Mouse (Mus musculus) retina, adult 2 months (tissue): Measurements from ENCODE around the gene Tmem86b.
"Not testable (repeated sequence)": the region's sequence is repeated elsewhere in the genome, so short reads cannot be mapped to it uniquely, and the experiment has no call there.

ENCODE experiments used
- DNase-seq: peaks from one replicate; pipeline ENCODE4 v3.0.0-alpha.2; 2012; ENCODE audit warnings: low read depth, low spot score

The Tmem86b gene

DNA sequence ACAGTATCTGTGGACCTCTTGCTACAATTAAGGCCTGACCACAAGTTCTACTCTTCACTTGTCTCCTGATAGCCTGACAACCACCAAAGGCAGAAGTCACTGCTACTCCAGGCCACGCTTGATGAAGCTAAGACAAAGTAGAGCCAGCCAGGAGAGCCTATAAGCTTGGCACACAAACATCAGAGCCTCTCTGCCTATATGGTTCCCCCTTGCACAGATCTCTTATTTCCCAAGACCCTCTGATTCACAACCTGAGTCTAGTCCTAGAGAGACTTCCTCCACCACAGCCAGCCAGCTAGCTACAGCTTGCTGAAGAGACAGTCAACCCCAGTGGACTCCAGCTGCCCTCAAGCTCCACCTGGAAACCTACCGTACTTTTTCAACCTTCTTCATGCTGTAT is 16.8 kb upstream of the Tmem86b start:
- DNase-seq: no peak

DNA sequence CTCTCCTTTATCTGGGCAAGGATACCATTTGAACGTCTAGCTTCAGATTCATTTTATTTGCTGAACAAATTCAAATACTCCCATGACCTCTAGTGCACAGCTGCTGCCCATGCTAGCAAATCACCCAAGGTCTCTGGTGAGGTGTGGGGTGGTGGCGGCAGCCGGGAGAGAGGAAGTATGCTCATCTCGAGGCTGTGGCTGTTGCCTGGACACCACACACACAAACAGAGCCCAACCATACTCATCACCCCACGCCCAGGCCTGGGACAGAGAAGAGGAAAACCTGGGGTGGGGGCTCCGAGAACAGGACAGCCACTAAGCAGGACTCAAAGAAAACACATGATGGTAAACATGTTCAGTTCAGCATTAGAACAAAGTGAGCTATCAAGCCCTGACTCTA is 16.1 kb upstream of the Tmem86b start:
- no peak for DNase-seq

DNA sequence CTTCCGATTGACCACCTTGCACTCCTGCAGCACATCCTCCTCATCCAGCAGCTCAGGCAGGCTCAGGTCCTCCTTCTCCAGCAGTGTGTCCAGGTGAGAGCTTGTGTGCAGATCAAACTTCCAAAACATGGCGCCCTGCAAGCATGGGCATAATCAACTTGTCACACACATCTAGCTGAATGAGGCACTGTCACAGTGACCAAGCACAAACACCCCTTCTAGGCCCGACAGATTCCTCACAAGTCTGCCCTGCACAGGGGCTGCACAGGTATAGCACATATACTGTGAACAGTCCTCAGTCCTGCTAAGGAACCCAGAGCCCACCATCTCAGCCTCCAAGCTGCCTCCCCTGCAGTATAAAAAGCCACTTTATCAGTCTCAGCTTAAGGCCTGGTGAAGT is 15.6 kb upstream of the Tmem86b start:
- DNase-seq: no peak

DNA sequence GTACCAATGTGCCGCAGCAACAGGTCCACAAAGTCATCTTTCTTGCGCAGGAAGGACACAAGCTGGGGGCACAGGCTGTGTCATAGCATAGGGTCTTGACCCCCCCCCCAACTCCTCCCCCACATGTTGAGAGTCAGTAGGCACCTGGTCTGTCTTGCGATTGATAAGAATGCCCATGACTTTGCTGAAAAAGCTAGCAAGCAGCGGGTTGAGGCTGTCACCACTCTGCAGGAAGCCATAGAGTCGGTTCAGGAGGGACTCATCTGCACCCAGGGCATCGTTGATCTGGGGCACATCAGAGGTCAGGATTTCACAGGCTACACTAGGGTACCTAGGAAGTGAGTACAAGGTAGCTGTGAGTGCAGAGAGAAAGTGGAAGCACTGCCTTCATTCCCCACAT is 12.0 kb upstream of the Tmem86b start:
- DNase-seq: no peak

DNA sequence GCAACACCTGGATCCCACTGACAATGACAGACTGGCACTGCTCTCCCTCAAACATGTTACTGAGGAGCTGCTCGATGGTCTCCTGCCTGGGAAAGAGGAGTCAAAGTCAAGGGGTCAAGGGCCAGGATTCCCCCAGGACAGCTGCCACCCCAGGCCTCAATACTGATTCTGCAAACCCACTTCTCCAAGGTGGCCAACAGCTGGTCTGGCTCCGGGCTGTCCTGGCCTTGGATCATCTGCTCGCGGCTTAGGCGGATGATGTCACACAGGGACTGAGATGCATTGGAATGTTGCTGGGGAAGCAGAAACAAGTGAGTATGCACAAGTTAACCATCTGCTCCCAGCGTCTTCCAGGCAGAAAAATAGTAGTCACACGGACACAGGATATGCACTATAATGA is 10.7 kb upstream of the Tmem86b start:
- no peak for DNase-seq

DNA sequence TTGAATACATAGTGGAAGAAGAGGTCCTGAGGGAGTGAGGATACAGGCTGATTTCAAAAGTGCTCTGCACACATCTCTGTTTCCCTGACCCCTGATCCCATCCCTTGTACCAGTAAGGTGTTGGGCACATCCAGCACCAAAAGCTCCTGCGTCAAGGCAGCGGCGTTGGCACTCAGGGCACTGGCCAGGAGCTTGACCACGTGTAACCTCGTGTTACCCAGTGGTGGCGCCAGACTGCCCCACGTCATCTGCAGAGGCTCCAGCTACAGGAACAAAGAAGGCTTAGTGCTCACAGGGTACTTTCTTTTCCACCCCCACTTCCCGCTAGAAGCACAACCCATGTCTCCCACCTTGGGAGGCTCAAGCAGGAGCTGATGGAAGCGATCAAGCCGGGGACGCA is 9.9 kb upstream of the Tmem86b start:
- DNase-seq: no peak

DNA sequence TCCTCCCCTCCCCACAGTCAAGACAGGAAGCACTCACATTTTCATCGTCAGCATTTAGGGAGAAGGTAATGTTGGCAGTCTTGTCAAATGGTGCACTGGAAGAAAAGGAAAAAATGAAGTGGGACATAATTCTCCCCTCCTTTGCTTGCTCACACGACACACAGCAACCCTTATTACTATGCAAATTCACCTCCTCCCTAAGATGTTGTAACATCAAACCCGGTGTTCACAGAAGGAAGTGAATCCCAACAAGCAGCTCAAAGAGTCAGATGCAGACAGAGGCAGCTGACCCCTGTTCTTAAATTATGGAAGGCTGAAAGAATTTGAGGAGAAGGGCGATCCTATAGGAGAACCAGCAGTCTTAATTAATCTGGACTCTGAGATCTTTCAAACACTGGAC is 5.0 kb upstream of the Tmem86b start:
- no peak for DNase-seq

DNA sequence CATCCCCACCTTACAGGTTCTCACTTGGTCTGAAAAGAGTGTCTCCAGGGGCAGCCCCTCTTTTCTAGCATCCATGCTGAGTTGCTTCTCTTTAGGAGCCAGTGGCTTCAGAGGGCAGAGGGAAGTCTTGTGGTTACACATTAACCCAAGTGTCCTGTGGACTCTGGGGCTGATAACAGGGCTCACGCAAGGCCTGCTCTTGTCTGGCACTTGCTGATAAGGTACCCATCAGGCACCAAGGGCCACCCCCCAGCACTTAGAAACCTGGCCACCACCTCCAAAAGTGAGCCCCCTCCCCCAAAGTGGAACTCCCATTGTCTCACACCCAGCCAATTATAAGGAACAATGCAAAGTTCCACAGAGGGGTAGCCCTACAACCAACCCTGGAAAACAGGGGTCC is 1.0 kb downstream of the Tmem86b start:
- DNase-seq: no peak

DNA sequence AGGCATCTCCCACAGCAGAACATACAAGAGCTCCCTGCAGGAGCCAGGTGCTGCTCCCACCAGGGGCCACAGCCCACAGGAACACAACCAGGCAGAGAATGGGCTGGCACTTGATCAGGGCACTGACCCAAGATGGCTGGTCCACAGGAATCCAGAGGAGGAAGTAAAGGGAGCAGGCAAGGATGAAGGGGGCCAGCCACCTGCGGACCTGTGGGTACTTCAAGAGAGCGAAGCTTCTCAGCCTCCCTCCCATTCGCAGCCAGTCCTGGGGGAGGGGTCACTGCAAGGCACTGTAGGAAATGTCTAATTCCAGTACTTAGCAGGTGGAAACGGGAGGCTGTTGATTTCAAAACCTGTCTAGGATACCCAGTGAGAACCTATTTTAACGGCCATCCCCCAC is 1.6 kb downstream of the Tmem86b start:
- DNase-seq: no peak

DNA sequence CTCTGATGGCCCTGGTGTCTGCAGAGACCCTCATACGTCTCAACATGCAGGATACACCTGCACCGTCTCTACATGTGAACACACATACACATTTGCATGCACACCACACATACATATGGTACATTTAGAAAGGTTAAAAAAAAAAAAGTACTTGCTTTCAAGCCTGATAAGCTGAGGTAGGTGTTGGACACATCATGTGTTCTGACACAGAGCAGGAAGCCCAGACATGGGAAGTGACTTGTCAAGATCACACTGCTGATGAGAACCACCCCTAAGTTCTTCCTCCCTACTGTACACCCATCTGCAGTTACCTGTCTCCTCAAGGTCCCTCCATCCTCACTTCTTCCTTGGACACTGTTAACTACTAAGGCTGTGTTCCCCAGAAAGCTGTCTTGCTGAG is 5.3 kb downstream of the Tmem86b start:
- no peak for DNase-seq

DNA sequence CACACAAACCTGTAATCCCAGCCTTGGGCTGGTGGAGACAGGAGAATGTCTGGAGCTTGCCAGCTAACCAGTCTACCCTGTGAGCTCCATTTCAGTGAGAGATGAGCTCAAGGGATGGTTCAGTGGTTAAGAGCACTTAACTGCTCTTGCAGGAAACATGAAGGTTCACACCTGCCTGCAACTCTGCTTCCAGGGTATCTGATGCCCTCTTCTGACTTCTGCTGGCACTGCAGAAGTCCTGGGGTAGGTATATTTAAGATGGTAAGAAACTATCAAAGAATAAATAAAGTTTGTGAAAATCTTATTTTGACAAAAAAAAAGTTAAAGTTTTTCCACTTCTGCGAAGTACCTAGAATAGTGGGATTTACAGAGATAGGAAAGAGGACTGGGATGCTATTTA is 6.9 kb downstream of the Tmem86b start:
- no peak for DNase-seq

DNA sequence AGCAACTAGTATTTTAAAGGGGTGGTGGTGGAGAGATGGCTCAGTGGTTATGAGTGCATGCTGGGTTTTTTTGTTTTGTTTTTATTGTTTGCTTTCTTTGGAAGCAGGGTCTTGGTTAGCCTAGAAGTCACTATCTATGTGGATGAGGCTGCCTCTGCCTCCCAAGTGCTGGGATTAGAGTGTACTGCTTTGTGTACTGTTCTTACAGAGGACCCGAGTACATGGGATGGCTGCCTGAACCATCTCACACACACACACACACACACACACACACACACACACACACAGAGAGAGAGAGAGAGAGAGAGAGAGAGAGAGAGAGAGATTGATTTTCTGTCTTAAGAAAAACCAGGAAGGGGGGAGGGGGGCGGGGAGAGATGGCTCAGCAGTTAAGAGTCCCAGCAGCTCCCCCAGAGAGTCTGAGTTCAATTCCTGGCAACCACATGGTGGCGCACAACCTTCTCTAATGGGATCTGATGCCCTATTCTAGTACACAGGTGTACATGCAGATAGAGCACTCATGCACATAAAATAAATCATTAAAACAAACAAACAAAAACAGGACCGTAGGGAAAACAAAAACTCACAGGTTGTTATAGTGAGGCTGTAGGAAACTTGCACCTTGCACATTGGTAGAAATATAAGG is 7.6 kb downstream of the Tmem86b start:
- peak; percentile 33 for DNase-seq

DNA sequence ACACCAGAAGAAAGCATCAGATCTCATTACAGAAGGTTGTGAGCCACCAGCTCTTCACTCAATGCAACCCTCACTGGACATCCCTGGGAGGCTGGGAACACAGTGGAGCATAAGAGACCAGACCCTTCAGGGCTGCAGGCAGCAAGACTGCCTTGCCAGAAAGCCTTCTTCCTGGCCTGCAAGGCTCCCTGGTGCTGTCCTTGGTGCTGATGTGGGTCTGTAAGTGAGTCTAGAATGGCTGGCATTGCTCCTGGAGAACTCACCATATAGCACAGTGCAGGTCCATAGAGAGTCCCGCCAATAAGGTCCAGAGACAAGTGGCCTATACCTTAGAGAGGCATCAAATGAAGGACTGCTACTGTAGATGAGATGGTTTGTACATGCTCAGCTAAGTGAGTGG is 11.2 kb downstream of the Tmem86b start:
- DNase-seq: no peak

DNA sequence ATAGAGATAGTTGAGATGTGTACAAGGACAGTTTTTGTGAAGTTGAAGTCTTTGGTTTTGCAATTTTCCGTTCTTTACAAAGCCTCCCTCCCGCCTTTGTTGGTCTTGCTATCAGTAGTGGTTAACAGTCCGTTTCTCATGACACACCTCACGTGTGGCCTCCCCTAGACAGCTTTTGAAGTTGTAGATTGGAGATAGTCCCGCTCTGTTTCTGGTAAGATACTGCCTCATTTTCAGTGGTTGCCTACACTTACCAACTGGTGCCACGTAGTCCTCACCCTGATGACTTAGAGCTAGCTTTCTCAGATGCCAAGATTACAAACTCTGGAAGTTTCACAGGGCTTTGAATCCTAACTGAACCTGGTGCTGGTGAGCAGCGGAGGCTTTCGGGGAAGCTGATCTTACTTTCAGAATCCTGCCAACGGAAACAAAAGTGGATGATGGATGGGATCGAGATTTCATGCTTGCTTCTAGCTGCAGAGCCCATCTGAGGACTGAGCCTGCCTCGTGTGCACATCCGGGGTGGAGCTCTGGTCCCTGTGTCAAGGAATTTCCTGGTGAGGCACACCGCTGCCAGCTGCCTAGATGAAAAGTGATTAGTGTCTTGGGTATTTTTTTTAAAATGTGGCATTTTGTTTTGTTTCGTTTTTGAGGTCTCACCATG is 17.4 kb downstream of the Tmem86b start:
- no peak for DNase-seq

DNA sequence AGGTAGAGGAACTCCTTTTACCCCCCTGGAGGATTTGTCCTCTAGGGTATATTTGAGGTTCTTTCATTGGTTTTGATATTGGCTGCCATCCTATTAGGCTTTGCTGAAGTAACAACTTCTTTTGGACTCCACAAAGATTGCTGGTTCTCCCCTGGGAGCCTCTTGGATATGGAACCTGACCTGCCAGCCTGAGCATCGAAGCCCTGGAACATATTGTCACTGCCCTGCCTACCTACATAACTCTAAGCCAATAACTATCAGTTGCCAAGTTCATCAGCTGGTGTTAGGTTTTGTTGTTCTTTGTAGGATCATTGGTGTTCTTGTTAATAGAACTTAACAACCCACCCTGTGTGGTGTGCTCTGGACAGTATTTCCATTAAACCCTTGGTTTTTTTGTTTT is 18.3 kb downstream of the Tmem86b start:
- DNase-seq: no peak

DNA sequence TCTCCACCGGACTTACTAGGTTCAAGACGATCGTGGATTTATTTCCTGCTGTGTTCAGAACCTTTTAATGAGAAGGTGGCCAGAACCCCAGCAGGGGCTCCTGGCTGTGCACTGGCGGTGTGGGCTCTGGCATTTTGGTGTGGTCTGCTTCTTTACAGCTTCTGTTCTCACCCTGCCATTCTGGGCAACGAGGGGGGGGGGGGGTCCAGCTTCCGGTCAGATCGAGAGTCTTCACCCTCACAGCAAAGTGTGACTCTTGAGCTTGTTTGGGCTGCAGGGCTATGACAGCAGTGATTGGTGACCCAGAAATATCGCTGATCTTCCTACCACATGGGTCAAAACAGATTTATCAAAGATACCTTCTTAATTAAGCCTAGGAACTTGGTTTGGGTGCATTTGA is 18.8 kb downstream of the Tmem86b start:
- DNase-seq: no peak

DNA sequence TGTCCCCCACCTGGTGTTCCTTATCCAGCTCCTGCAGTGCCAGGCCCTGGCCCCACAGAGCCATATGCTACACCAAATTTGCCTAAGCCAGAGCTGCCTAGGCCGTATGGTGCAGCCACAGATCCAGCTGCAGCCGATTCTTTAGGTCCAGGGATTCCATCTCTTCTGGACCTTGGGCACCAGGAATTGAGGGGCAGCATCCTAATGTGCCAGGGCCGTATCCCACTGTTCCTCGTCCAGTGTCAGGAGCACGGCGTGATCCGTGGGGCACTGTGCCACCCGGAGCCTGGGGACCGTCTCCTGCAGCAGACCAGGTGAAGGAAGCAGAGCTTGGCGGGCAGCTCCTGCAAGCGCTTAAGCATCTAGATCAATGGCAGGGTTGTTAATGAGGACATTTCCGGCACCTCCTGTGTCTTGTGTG is 19.3 kb downstream of the Tmem86b start:
- DNase-seq: no peak

DNA sequence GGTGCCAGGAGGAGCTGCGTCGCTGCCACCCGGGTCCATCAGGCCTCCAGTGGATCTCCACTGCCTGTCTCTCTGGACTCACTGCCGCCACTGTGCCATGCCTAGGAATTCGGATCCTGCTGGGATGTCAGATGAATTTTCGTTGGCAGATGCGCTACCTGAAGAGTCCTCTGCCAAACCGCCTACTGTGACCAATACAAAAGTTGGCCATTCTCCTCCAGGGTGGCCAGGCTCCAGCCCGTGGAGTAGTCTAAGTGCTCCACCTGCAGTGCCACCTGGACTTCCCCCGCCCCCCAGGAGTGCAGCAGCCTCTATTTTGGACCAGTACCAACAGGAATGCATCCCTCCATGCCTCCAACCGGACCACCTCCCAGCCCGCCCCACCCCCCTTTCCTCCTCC is 19.7 kb downstream of the Tmem86b start:
- DNase-seq: no peak

DNA sequence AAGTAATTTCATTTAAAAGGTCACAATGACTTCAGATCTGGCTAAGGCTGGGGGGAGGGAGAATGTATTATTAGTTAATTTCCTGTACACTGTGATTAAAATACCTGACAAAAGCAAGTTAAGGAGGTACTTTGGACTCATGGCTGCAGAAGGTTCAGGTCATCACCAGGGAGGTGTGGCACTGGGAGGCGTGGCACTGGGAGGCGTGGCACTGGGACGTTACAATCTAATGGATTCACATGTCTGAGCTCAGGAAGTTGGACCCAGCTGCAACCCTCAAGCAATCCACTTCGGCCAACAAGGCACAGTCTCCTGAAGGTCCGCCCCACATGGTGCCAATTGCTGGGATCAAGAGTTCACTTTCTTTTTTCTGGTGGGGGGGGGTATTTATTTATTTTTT is 23.2 kb downstream of the Tmem86b start:
- DNase-seq: no peak

DNA sequence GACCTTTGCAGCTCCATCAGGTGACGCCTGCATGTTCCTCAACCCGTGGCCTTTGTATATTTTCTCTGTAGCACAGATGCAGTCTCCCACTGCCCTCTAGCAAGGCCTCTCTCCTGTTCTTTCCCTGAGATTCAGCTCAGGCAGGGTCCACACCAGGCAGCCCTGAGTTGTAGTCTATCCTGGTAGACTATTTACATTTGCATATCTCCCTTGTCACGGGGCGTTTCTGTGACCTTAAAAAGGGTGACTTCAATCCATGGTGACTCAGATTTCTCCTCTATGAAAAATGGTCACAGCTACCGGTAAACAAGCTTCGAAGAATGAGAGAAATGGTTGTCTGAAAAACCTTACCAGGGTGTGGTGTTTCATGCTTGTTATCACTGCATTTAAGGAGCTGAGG is 27.3 kb downstream of the Tmem86b start, which contains the start of gene Ptprh:
Ptprh (minus strand) TSS at position 169 of the 400 bp plus-strand sequence.
- DNase-seq: no peak

DNA sequence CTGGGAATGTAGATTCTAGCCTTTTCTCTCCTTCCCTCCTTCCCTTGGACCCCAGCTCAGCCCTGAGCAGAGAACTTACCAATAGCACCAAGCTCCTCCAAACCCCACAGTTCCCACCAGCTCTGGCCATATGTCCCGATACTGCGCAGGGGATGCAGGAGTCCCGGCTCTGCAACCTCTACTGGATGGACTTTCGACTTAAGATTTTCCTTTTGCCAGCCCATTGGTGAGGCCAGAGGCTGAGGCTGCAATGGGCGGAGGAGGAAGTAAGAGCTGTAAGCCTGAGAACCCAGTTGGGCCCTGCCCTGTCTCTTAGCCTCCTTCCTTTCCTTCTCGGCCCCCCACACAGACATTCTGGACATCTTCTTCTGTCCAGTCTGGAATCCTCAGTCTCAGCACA is 28.3 kb downstream of the Tmem86b start:
- DNase-seq: no peak

DNA sequence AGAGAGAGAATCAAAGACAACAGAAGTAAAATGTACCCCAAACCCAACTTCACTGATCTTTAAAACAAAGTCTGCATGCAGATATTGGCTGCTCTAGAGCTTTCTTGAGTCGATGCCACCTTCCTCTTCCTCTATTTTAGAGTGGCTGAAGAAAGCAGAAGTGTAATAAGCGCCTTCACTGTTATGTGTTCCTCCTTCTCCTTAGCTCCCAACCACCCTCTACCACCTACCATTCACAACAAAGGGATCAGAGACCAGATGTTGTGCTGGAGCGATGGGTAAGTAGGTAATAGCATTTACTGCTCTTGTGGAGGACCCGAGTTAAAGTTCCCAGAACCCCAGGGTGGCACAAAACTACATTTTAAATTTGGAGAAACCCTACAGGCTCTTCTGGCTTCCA is 34.2 kb downstream of the Tmem86b start:
- DNase-seq: not testable (repeated sequence)

DNA sequence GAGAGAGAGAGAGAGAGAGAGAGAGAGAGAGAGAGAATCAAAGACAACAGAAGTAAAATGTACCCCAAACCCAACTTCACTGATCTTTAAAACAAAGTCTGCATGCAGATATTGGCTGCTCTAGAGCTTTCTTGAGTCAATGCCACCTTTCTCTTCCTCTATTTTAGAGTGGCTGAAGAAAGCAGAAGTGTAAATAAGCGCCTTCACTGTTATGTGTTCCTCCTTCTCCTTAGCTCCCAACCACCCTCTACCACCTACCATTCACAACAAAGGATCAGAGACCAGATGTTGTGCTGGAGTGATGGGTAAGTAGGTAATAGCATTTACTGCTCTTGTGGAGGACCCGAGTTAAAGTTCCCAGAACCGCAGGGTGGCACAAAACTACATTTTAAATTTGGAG is 49.7 kb downstream of the Tmem86b start:
- not testable (repeated sequence) for DNase-seq
